Mouse (Mus musculus): ENCODE data around the gene Hpcal1. TPM values are rescaled to one million over a fixed set of nuclear protein-coding genes. Genes with fewer than 3 reads are reported as not detected.
"Not testable (repeated sequence)": the region's sequence is repeated elsewhere in the genome, so short reads cannot be mapped to it uniquely, and the experiment has no call there.

The Hpcal1 gene
- total RNA-seq, 2 experiments from 2014 or later = 6.4 to 8.0 TPM

GRCm38 (mm10) chr12:17789486-17789885 lies 98.8 kb downstream of the Hpcal1 start:
- DNase-seq = no peak

- no peak for DNase-seq
Observed at GRCm38 (mm10) chr12:17791111-17791510, 100.5 kb downstream of the Hpcal1 start.

- DNase-seq = no peak
Observed at GRCm38 (mm10) chr12:17792756-17793155, 102.1 kb downstream of the Hpcal1 start.

GRCm38 (mm10) chr12:17795660-17796278 lies 105.1 kb downstream of the Hpcal1 start:
- no peak for DNase-seq

- not testable (repeated sequence) for DNase-seq
Observed at GRCm38 (mm10) chr12:17798261-17798660, 107.6 kb downstream of the Hpcal1 start.

- DNase-seq = no peak
Observed at GRCm38 (mm10) chr12:17808542-17808941, 117.9 kb downstream of the Hpcal1 start.

- not testable (repeated sequence) for DNase-seq
Observed at GRCm38 (mm10) chr12:17835279-17835678, 144.6 kb downstream of the Hpcal1 start.

Other genes starting within 250 kb of the Hpcal1 start
- gene Odc1, start 146.1 kb upstream of the Hpcal1 start, total RNA-seq (2021) = 10 to 100 TPM; 79.8 to 94.3 TPM

Measured in gastrocnemius, postnatal 25 days (tissue).